Mouse (Mus musculus): ENCODE measurements at regions not wholly inside any gene's neighbourhood (a gene's known extent, or its start where the extent isn't known, plus 50 kb on each side); places are given as distances from the start of the nearest gene placed in this dataset.

GRCm38 (mm10) chr15:96770299-96770698, 70.8 kb upstream of the Slc38a2 start:
- no peak for TF ChIP-seq CTCF (IDR thresholded peaks at IDR 0.05; ENCODE audit: low read depth)
- 71% methylated on average over 7 of the region's 7 CpGs for WGBS
- Histone ChIP-seq H3K27me3 (ENCODE audit: insufficient read depth, low read length) (no peaks in the 10 kb centered on the region), H3K4me1 (ENCODE audit: insufficient read depth) (no peaks in the 10 kb centered on the region), H3K9ac (no peak overlapping the region), H3K4me2 (no peak overlapping the region), H3K9me3 (ENCODE audit: low read depth, low read length) (no peaks in the 10 kb centered on the region), H3K4me3 (ENCODE audit: low read depth, low read length) (no peak overlapping the region), H3K27ac (ENCODE audit: low read depth) (no peak overlapping the region), H3K36me3 (ENCODE audit: insufficient read depth) (no peaks in the 10 kb centered on the region)
- ATAC-seq (ENCODE audit: insufficient read depth) (no peak), DNase-seq (no peak)

- Histone ChIP-seq H3K27ac (ENCODE audit: low read depth) (no peak overlapping the region), H3K4me3 (ENCODE audit: low read depth, low read length) (no peak overlapping the region), H3K36me3 (ENCODE audit: insufficient read depth) (no peaks in the 10 kb centered on the region), H3K4me2 (no peak overlapping the region), H3K9me3 (ENCODE audit: low read depth, low read length) (no peaks in the 10 kb centered on the region), H3K27me3 (ENCODE audit: insufficient read depth, low read length) (no peaks in the 10 kb centered on the region), H3K4me1 (ENCODE audit: insufficient read depth) (no peaks in the 10 kb centered on the region), H3K9ac (no peak overlapping the region)
- no peak for DNase-seq
- ATAC-seq (ENCODE audit: insufficient read depth) = no peak
- WGBS = 46% methylated on average over 11 of the region's 11 CpGs
- no peak for TF ChIP-seq CTCF (IDR thresholded peaks at IDR 0.05; ENCODE audit: low read depth)
Measured at GRCm38 (mm10) chr15:96769751-96770150, 70.2 kb upstream of the Slc38a2 start.

- no peaks in the 10 kb centered on the region for H3K4me1 ChIP-seq (ENCODE audit: insufficient read depth)
- H3K36me3 ChIP-seq (ENCODE audit: insufficient read depth) = no peaks in the 10 kb centered on the region
- no peak overlapping the region for H3K4me2 ChIP-seq
- H3K27me3 ChIP-seq (ENCODE audit: insufficient read depth, low read length) = no peaks in the 10 kb centered on the region
- no peak for DNase-seq
- no peak overlapping the region for H3K9ac ChIP-seq
- no peaks in the 10 kb centered on the region for H3K9me3 ChIP-seq (ENCODE audit: low read depth, low read length)
- H3K27ac ChIP-seq (ENCODE audit: low read depth) = no peak overlapping the region
- WGBS = 61% methylated on average over 19 of the region's 19 CpGs
- no peak for TF ChIP-seq CTCF (IDR thresholded peaks at IDR 0.05; ENCODE audit: low read depth)
- no peak overlapping the region for H3K4me3 ChIP-seq (ENCODE audit: low read depth, low read length)
- peak; percentile 17; the same call in 1 of the 2 replicates for ATAC-seq (ENCODE audit: insufficient read depth)
Measured at GRCm38 (mm10) chr15:96768301-96768993, 68.9 kb upstream of the Slc38a2 start.

- no peaks in the 10 kb centered on the region for H3K36me3 ChIP-seq (ENCODE audit: insufficient read depth)
- no peaks in the 10 kb centered on the region for H3K9me3 ChIP-seq (ENCODE audit: low read depth, low read length)
- WGBS = 80% methylated on average over 5 of the region's 5 CpGs
- no peaks in the 10 kb centered on the region for H3K4me1 ChIP-seq (ENCODE audit: insufficient read depth)
- no peak for DNase-seq
- no peak overlapping the region for H3K27ac ChIP-seq (ENCODE audit: low read depth)
- H3K27me3 ChIP-seq (ENCODE audit: insufficient read depth, low read length) = no peaks in the 10 kb centered on the region
- H3K4me3 ChIP-seq (ENCODE audit: low read depth, low read length) = no peak overlapping the region
- no peak for ATAC-seq (ENCODE audit: insufficient read depth)
- no peak for TF ChIP-seq CTCF (IDR thresholded peaks at IDR 0.05; ENCODE audit: low read depth)
- no peak overlapping the region for H3K4me2 ChIP-seq
- no peak overlapping the region for H3K9ac ChIP-seq
Measured at GRCm38 (mm10) chr15:96767188-96767587, 67.7 kb upstream of the Slc38a2 start.

GRCm38 (mm10) chr15:96766238-96766637, 66.7 kb upstream of the Slc38a2 start:
- Histone ChIP-seq H3K9ac (no peak overlapping the region), H3K27ac (ENCODE audit: low read depth) (no peak overlapping the region), H3K9me3 (ENCODE audit: low read depth, low read length) (no peaks in the 10 kb centered on the region), H3K27me3 (ENCODE audit: insufficient read depth, low read length) (no peaks in the 10 kb centered on the region), H3K36me3 (ENCODE audit: insufficient read depth) (no peaks in the 10 kb centered on the region), H3K4me2 (no peak overlapping the region), H3K4me1 (ENCODE audit: insufficient read depth) (no peaks in the 10 kb centered on the region), H3K4me3 (ENCODE audit: low read depth, low read length) (no peak overlapping the region)
- 87% methylated on average over 9 of the region's 9 CpGs for WGBS
- ATAC-seq (ENCODE audit: insufficient read depth) = no peak
- no peak for TF ChIP-seq CTCF (IDR thresholded peaks at IDR 0.05; ENCODE audit: low read depth)
- DNase-seq = no peak

- Histone ChIP-seq H3K27ac (ENCODE audit: low read depth) (no peak overlapping the region), H3K27me3 (ENCODE audit: insufficient read depth, low read length) (no peaks in the 10 kb centered on the region), H3K36me3 (ENCODE audit: insufficient read depth) (no peaks in the 10 kb centered on the region), H3K9me3 (ENCODE audit: low read depth, low read length) (no peaks in the 10 kb centered on the region), H3K4me1 (ENCODE audit: insufficient read depth) (no peaks in the 10 kb centered on the region), H3K4me3 (ENCODE audit: low read depth, low read length) (no peak overlapping the region), H3K9ac (no peak overlapping the region), H3K4me2 (no peak overlapping the region)
- 61% methylated on average over 1 of the region's 1 CpGs for WGBS
- DNase-seq (no peak), ATAC-seq (ENCODE audit: insufficient read depth) (no peak)
- no peak for TF ChIP-seq CTCF (IDR thresholded peaks at IDR 0.05; ENCODE audit: low read depth)
Measured at GRCm38 (mm10) chr15:96763611-96764010, 64.1 kb upstream of the Slc38a2 start.

GRCm38 (mm10) chr15:96759078-96759995, 59.8 kb upstream of the Slc38a2 start:
- Histone ChIP-seq H3K4me1 (ENCODE audit: insufficient read depth) (no peaks in the 10 kb centered on the region), H3K9me3 (ENCODE audit: low read depth, low read length) (no peaks in the 10 kb centered on the region), H3K27me3 (ENCODE audit: insufficient read depth, low read length) (no peaks in the 10 kb centered on the region), H3K9ac (no peak overlapping the region), H3K4me2 (no peak overlapping the region), H3K4me3 (ENCODE audit: low read depth, low read length) (no peak overlapping the region), H3K27ac (ENCODE audit: low read depth) (0 out of 2 replicates have a peak overlapping the region, but pooled peaks have one; percentile 20), H3K36me3 (ENCODE audit: insufficient read depth) (no peaks in the 10 kb centered on the region)
- ATAC-seq (ENCODE audit: insufficient read depth) = no peak
- DNase-seq = no peak
- 64% methylated on average over 13 of the region's 13 CpGs for WGBS
- no peak for TF ChIP-seq CTCF (IDR thresholded peaks at IDR 0.05; ENCODE audit: low read depth)
